Comparison of ENCODE assay signal across 8 mouse cellular contexts in the genomic region with DNA sequence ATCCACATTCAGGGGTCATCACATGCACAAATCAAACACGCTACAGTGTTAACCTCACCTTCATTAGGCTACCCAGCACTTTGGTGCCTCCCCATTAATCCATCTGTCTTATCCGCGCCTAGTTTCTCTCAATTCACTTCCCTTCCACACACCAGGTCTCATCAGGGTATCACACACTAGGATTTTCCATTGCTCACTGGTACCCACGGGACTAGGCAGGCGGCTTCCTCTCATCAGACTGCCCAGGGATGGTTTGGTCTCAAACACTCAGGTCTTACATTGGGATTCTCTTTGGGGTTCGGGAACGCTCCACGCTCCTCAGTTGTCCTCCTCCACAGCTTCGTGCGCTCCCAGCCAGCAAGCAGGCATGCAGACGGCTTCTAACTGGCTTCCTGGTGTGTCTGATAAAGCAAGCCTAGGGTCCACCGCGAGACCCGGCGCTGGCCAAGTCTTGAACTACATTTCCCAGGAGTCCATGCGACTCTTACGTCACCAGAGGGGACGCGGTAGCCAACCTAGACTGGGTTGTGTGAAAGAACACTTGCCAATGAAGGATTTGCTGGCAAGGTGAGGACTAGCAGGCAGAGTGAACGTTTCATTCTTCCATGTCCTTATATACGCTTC. TPM values are rescaled to one million over a fixed set of nuclear protein-coding genes. Genes with fewer than 3 reads are reported as not detected.
A peak's percentile ranks its signal among the peaks of the same experiment; 100 is the strongest.
DNase-seq lines count a peak whose midpoint lies in the region; ATAC-seq and TF ChIP-seq lines count a peak whose summit lies in the region.

A gene (minus strand): TSS at position 451 of the 624 bp plus-strand sequence.

- H3K4me3 ChIP-seq in bone marrow, adult 2 months (replicated peaks; ENCODE audit: control insufficient read depth, low read depth, low read length) = peak within 1 kb of the TSS; percentile 76
- peak within 1 kb of the TSS; percentile 63 for H3K4me3 ChIP-seq in embryonic facial prominence, embryonic 15.5 days (replicated peaks)
- H3K4me3 ChIP-seq in limb, embryonic 14.5 days (replicated peaks; ENCODE audit: low read length) = peak within 1 kb of the TSS; percentile 45
- peak within 1 kb of the TSS; percentile 57 for H3K4me3 ChIP-seq in midbrain, postnatal 0 days (ENCODE audit: low read depth, low read length)

- DNase-seq in 3T3-L1 (ENCODE audit: low read depth, low spot score) = peak; percentile 74
- DNase-seq in heart, adult 8-10 months (ENCODE audit: low spot score) = peak; percentile 82
- DNase-seq in kidney, adult 9 months = peak; percentile 86
- peak; percentile 91 for DNase-seq in limb, embryonic 14.5 days (ENCODE audit: low spot score)
- peak; percentile 96 for DNase-seq in midbrain, postnatal 0 days (ENCODE audit: low spot score)
- DNase-seq in spleen, postnatal 36 days (ENCODE audit: low spot score in 2 of 2) = peak; percentile 80 to 84

- H3K4me1 ChIP-seq in bone marrow, adult 2 months (ENCODE audit: control insufficient read depth, insufficient read depth, low read length) = peaks cover 2% of the 10 kb centered on the region; the same call in 1 of the 2 replicates
- peaks cover 6% of the 10 kb centered on the region; the same call in 1 of the 2 replicates for H3K4me1 ChIP-seq in embryonic facial prominence, embryonic 15.5 days
- no peaks in the 10 kb centered on the region for H3K4me1 ChIP-seq in limb, embryonic 14.5 days (ENCODE audit: control insufficient read depth, insufficient read depth, low read length)
- H3K4me1 ChIP-seq in midbrain, postnatal 0 days (ENCODE audit: insufficient read depth, low read length) = no peaks in the 10 kb centered on the region

- 1% methylated on average over 21 of the region's 21 CpGs for WGBS in bone marrow, adult 2 months
- 1% methylated on average over 21 of the region's 21 CpGs for WGBS in embryonic facial prominence, embryonic 15.5 days
- 1% methylated on average over 21 of the region's 21 CpGs for WGBS in limb, embryonic 14.5 days
- 2% methylated on average over 21 of the region's 21 CpGs for WGBS in midbrain, postnatal 0 days

- no peak for TF ChIP-seq POLR2A in bone marrow, adult 2 months (IDR thresholded peaks at IDR 0.05; ENCODE audit: borderline replicate concordance, control insufficient read depth, low read depth, low read length)
- peak; percentile 47; the same call in 1 of the 2 replicates for TF ChIP-seq POLR2A in limb, embryonic 14.5 days (IDR thresholded peaks at IDR 0.05; ENCODE audit: borderline replicate concordance, extremely low read depth, insufficient read depth, insufficient read length)

- H3K9ac ChIP-seq in embryonic facial prominence, embryonic 15.5 days = peak within 1 kb of the TSS; percentile 45
- H3K9ac ChIP-seq in limb, embryonic 14.5 days (ENCODE audit: low read depth, low read length, severe bottlenecking) = peak within 1 kb of the TSS; percentile 54
- H3K9ac ChIP-seq in midbrain, postnatal 0 days (replicated peaks; ENCODE audit: low read length, poor library complexity, severe bottlenecking) = peak within 1 kb of the TSS; percentile 68

- no peak for TF ChIP-seq CTCF in bone marrow, adult 2 months (IDR thresholded peaks at IDR 0.05; ENCODE audit: control insufficient read depth, insufficient read depth, low read length)
- no peak for TF ChIP-seq CTCF in midbrain, postnatal 0 days (IDR thresholded peaks at IDR 0.05)

- peaks cover 5% of the 10 kb centered on the region; the same call in 1 of the 2 replicates for H3K36me3 ChIP-seq in embryonic facial prominence, embryonic 15.5 days
- H3K36me3 ChIP-seq in limb, embryonic 14.5 days (ENCODE audit: control insufficient read depth, insufficient read depth, low read length) = no peaks in the 10 kb centered on the region; the same call in 1 of the 2 replicates
- H3K36me3 ChIP-seq in midbrain, postnatal 0 days (ENCODE audit: insufficient read depth, low read length) = peaks cover 3% of the 10 kb centered on the region; the same call in 1 of the 2 replicates

- no peaks in the 10 kb centered on the region for H3K27me3 ChIP-seq in embryonic facial prominence, embryonic 15.5 days
- H3K27me3 ChIP-seq in limb, embryonic 14.5 days (ENCODE audit: control insufficient read depth, insufficient read depth, low read length) = no peaks in the 10 kb centered on the region
- no peaks in the 10 kb centered on the region for H3K27me3 ChIP-seq in midbrain, postnatal 0 days (ENCODE audit: insufficient read depth, low read length)

- peak; percentile 89 for ATAC-seq in embryonic facial prominence, embryonic 15.5 days (ENCODE audit: insufficient number of reproducible peaks, low FRiP score, low TSS enrichment, low read depth)
- peak; percentile 95 for ATAC-seq in limb, embryonic 14.5 days (ENCODE audit: low FRiP score, low read depth)
- peak; percentile 95 for ATAC-seq in midbrain, postnatal 0 days (ENCODE audit: low FRiP score)

- no peaks in the 10 kb centered on the region for H3K9me3 ChIP-seq in embryonic facial prominence, embryonic 15.5 days (replicated peaks)
- H3K9me3 ChIP-seq in limb, embryonic 14.5 days (ENCODE audit: control insufficient read depth, low read length) = no peaks in the 10 kb centered on the region
- no peaks in the 10 kb centered on the region for H3K9me3 ChIP-seq in midbrain, postnatal 0 days (ENCODE audit: low read length)

- no peak within 1 kb of the TSS for H3K27ac ChIP-seq in bone marrow, adult 2 months (ENCODE audit: control insufficient read depth, insufficient read depth, low read depth, low read length, poor library complexity)
- H3K27ac ChIP-seq in embryonic facial prominence, embryonic 15.5 days (replicated peaks) = no peak within 1 kb of the TSS
- H3K27ac ChIP-seq in limb, embryonic 14.5 days (replicated peaks; ENCODE audit: low read depth, low read length) = no peak within 1 kb of the TSS
- peak within 1 kb of the TSS; percentile 70; the same call in 1 of the 2 replicates for H3K27ac ChIP-seq in midbrain, postnatal 0 days (ENCODE audit: low read depth, low read length)

- H3K4me2 ChIP-seq in embryonic facial prominence, embryonic 15.5 days (replicated peaks) = peak within 1 kb of the TSS; percentile 70
- peak within 1 kb of the TSS; percentile 63 for H3K4me2 ChIP-seq in limb, embryonic 14.5 days (replicated peaks; ENCODE audit: low read depth, low read length, severe bottlenecking)
- H3K4me2 ChIP-seq in midbrain, postnatal 0 days (ENCODE audit: low read depth, low read length, poor library complexity, severe bottlenecking) = peak within 1 kb of the TSS; percentile 76

RNA-seq across cellular contexts. Expression of the gene that starts here (rescaled TPM):
- 0.34 and 6.7 TPM in 2 replicates for polyA plus RNA-seq in bone marrow, adult 2 months (2011; ENCODE audit: insufficient read depth, insufficient read length, low replicate concordance, missing spikeins)
- polyA plus RNA-seq in embryonic facial prominence, embryonic 15.5 days (2015; fragmentation: Nextera tagmentation; extraction: Ambion mirVana) = 4.8 and 5.6 TPM in 2 replicates
- under 1 TPM; 0.33 to 0.72 (median 0.47) TPM for total RNA-seq in heart, adult 8-10 months (2022)
- 2.9 and 3.7 TPM in 2 replicates for polyA plus RNA-seq in limb, embryonic 14.5 days (2012; rRNA removed)
- 6.1 and 6.2 TPM in 2 replicates for polyA plus RNA-seq in limb, embryonic 14.5 days (2014; fragmentation: Nextera tagmentation; extraction: Ambion mirVana)
- 11.7 and 12.3 TPM in 2 replicates for total RNA-seq in midbrain, postnatal 0 days (2014; rRNA removed)
- polyA plus RNA-seq in midbrain, postnatal 0 days (2015; fragmentation: Nextera tagmentation; extraction: Ambion mirVana) = 12.7 and 13.1 TPM in 2 replicates

Comparison
In these comparisons a context has a peak if more than half of its experiments do, and no peak if none do; other contexts are left out.
1. Peak in DNase-seq in heart, adult 8-10 months; RNA of the gene not detected or under 1 TPM.